Mouse (Mus musculus) embryonic stem cell, embryonic (primary cell): ENCODE measurements around the gene Adamts12.

Experiments used
- CTCF ChIA-PET, 4 experiments: fragments of 300-600 bp in 2 of 4; fragments of 350-600 bp in 2 of 4; sonication (Branson Sonifier 250); formaldehyde crosslinking; loops; one replicate each; lab custom pipeline; 2022; ENCODE audit warnings: inconsistent platforms in 2 of 4; lab: Charles Lee
- POLR2A ChIA-PET, 4 experiments: fragments of 300-600 bp in 2 of 4; fragments of 350-600 bp in 2 of 4; sonication (Branson Sonifier 250); formaldehyde crosslinking; loops; one replicate each; lab custom pipeline; 2022; ENCODE audit warnings: antibody characterized with exemption in 4 of 4, inconsistent platforms in 1 of 4; lab: Charles Lee

Adamts12 gene

GRCm38 (mm10) chr15:11360888-11361287 is 296.3 kb downstream of the Adamts12 start:
- ChIA-PET POLR2A (interaction anchor here in 1 of 4 experiments (0.6 kb wide), 1 partner anchor 26 kb away, joined by 3 read pairs; no protein-coding TSS in a partner anchor), CTCF (no interaction called here)

GRCm38 (mm10) chr15:11361824-11362223 is 297.2 kb downstream of the Adamts12 start:
- ChIA-PET CTCF (no interaction called here), POLR2A (no interaction called here)

GRCm38 (mm10) chr15:11364112-11364511 is 299.5 kb downstream of the Adamts12 start:
- CTCF ChIA-PET = interaction anchor here in 1 of 4 experiments (0.9 to 2.0 kb wide), 2 partner anchors 16 to 356 kb away, joined by 3 to 4 read pairs; no protein-coding TSS in a partner anchor
- POLR2A ChIA-PET = interaction anchor here in 3 of 4 experiments (0.6 to 0.8 kb wide), 3 partner anchors 15 to 650 kb away, joined by 3 to 5 read pairs (median 3); partner anchors contain the start of gene Rai14 (in 1 of the 3)

- POLR2A ChIA-PET = interaction anchor here in 1 of 4 experiments (1.6 kb wide), 1 partner anchor 19 kb away, joined by 4 read pairs; no protein-coding TSS in a partner anchor
- CTCF ChIA-PET = interaction anchor here in 1 of 4 experiments (0.7 to 0.9 kb wide), 2 partner anchors 16 to 356 kb away, joined by 3 to 7 read pairs; no protein-coding TSS in a partner anchor
These were observed 300.2 kb downstream of the Adamts12 start for GRCm38 (mm10) chr15:11364795-11365194.

- ChIA-PET CTCF (interaction anchor here in 2 of 4 experiments (0.6 to 1.0 kb wide), 3 partner anchors 10 to 267 kb away, joined by 3 to 5 read pairs (median 5); no protein-coding TSS in a partner anchor), POLR2A (interaction anchor here in 1 of 4 experiments (1.2 kb wide), 1 partner anchor 15 kb away, joined by 3 read pairs; no protein-coding TSS in a partner anchor)
These were observed 305.0 kb downstream of the Adamts12 start for GRCm38 (mm10) chr15:11369572-11369971.

GRCm38 (mm10) chr15:11370477-11371085 is 306.0 kb downstream of the Adamts12 start:
- ChIA-PET CTCF (interaction anchor here in 2 of 4 experiments (0.6 to 1.0 kb wide), 4 partner anchors 9 to 51 kb away, joined by 3 read pairs; no protein-coding TSS in a partner anchor), POLR2A (interaction anchor here (0.6 to 1.1 kb wide), 4 partner anchors 8 to 666 kb away, joined by 3 to 5 read pairs (median 3); no protein-coding TSS in a partner anchor)

GRCm38 (mm10) chr15:11379431-11380086 is 315.0 kb downstream of the Adamts12 start:
- POLR2A ChIA-PET = interaction anchor here (0.5 to 2.2 kb wide), 16 partner anchors 9 to 402 kb away, joined by 3 to 9 read pairs (median 4); partner anchors contain the start of genes Amacr (in 2 of the 4) and Tars (in 2 of the 4)
- CTCF ChIA-PET = interaction anchor here (0.5 to 2.5 kb wide), 34 partner anchors 8 to 510 kb away, joined by 3 to 36 read pairs (median 4); partner anchors contain the start of genes Tars (in 3 of the 4) and Rxfp3 (in 2 of the 4)

GRCm38 (mm10) chr15:11380087-11380530 is 315.5 kb downstream of the Adamts12 start:
- ChIA-PET POLR2A (interaction anchor here (0.5 to 11.9 kb wide), 14 partner anchors 9 to 403 kb away, joined by 3 to 105 read pairs (median 4); partner anchors contain the start of genes Amacr (in 2 of the 4) and Tars (in 2 of the 4)), CTCF (interaction anchor here (0.5 to 2.5 kb wide), 38 partner anchors 9 to 511 kb away, joined by 3 to 36 read pairs (median 4); partner anchors contain the start of genes Tars (in 3 of the 4) and Rxfp3 (in 2 of the 4))

- ChIA-PET CTCF (interaction anchor here (0.6 to 2.5 kb wide), 26 partner anchors 8 to 459 kb away, joined by 3 to 36 read pairs (median 5); partner anchors contain the start of genes Tars (in 3 of the 4) and Rxfp3 (in 1 of the 4)), POLR2A (interaction anchor here in 3 of 4 experiments (0.9 to 11.9 kb wide), 9 partner anchors 8 to 399 kb away, joined by 3 to 105 read pairs (median 6); partner anchors contain the start of genes Amacr (in 2 of the 3) and Tars (in 2 of the 3))
These were observed 316.0 kb downstream of the Adamts12 start for GRCm38 (mm10) chr15:11380616-11381015.

- ChIA-PET POLR2A (interaction anchor here in 2 of 4 experiments (1.4 to 11.9 kb wide), 5 partner anchors 10 to 346 kb away, joined by 3 to 105 read pairs (median 10); partner anchors contain the start of genes Tars (in 2 of the 2) and Rxfp3 (in 1 of the 2)), CTCF (interaction anchor here in 1 of 4 experiments (1.1 kb wide), 1 partner anchor 950 kb away, joined by 7 read pairs; no protein-coding TSS in a partner anchor)
These were observed 318.0 kb downstream of the Adamts12 start for GRCm38 (mm10) chr15:11382585-11382984.

GRCm38 (mm10) chr15:11383796-11384195 is 319.2 kb downstream of the Adamts12 start:
- POLR2A ChIA-PET = interaction anchor here in 3 of 4 experiments (0.7 to 11.9 kb wide), 5 partner anchors 9 to 95 kb away, joined by 3 to 105 read pairs (median 10); partner anchors contain the start of gene Tars (in 2 of the 3)
- CTCF ChIA-PET = interaction anchor here in 2 of 4 experiments (0.6 to 1.4 kb wide), 2 partner anchors 462 to 463 kb away, joined by 3 to 4 read pairs; no protein-coding TSS in a partner anchor

- ChIA-PET CTCF (interaction anchor here in 1 of 4 experiments (1.1 kb wide), 1 partner anchor 13 kb away, joined by 3 read pairs; no protein-coding TSS in a partner anchor), POLR2A (interaction anchor here in 1 of 4 experiments (0.7 to 3.1 kb wide), 4 partner anchors 9 to 511 kb away, joined by 3 to 12 read pairs (median 8); no protein-coding TSS in a partner anchor)
These were observed 328.3 kb downstream of the Adamts12 start for GRCm38 (mm10) chr15:11392903-11393302.

- CTCF ChIA-PET = interaction anchor here in 2 of 4 experiments (0.8 to 1.3 kb wide), 2 partner anchors 10 to 12 kb away, joined by 3 to 4 read pairs; no protein-coding TSS in a partner anchor
- POLR2A ChIA-PET = interaction anchor here in 2 of 4 experiments (0.7 to 6.3 kb wide), 6 partner anchors 10 to 359 kb away, joined by 3 to 105 read pairs (median 4); partner anchors contain the start of gene Rxfp3 (in 1 of the 2)
These were observed 331.8 kb downstream of the Adamts12 start for GRCm38 (mm10) chr15:11396421-11396820.
